Comparison of ENCODE assay signal across 7 mouse cellular contexts in genomic region chr13:35905879-35906481, GRCm38 (mm10). TPM values are rescaled to one million over a fixed set of nuclear protein-coding genes. Genes with fewer than 3 reads are reported as not detected.
DNase-seq lines count a peak whose midpoint lies in the region; ATAC-seq and TF ChIP-seq lines count a peak whose summit lies in the region.

Rpp40 (minus strand) TSS chr13:35906359.

- peaks cover 8% of the 10 kb centered on the region for H3K4me1 ChIP-seq in embryonic facial prominence, embryonic 10.5 days
- no peaks in the 10 kb centered on the region for H3K4me1 ChIP-seq in intestine, postnatal 0 days (replicated peaks; ENCODE audit: control insufficient read depth, insufficient read depth, low read length)
- 0 out of 2 replicates have a peak, but pooled peaks cover 2% of the 10 kb centered on the region for H3K4me1 ChIP-seq in midbrain, embryonic 12.5 days
- H3K4me1 ChIP-seq in small intestine, adult 2 months (ENCODE audit: control insufficient read depth, insufficient read depth, insufficient read length, low read length): no peaks in the 10 kb centered on the region

- H3K27ac ChIP-seq in embryonic facial prominence, embryonic 10.5 days (replicated peaks): peak within 1 kb of the TSS; percentile 70
- no peak within 1 kb of the TSS for H3K27ac ChIP-seq in intestine, postnatal 0 days (ENCODE audit: low read depth, low read length)
- no peak within 1 kb of the TSS for H3K27ac ChIP-seq in midbrain, embryonic 12.5 days (replicated peaks)
- peak within 1 kb of the TSS; percentile 31; the same call in 1 of the 2 replicates for H3K27ac ChIP-seq in small intestine, adult 2 months (ENCODE audit: insufficient read depth, low read depth, low read length)

- TF ChIP-seq CTCF in intestine, postnatal 0 days (IDR thresholded peaks at IDR 0.05; ENCODE audit: low read depth): no peak
- TF ChIP-seq CTCF in small intestine, adult 2 months (IDR thresholded peaks at IDR 0.05; ENCODE audit: extremely low read depth, insufficient read length, insufficient replicate concordance, low read depth, low read length): no peak

- peak within 1 kb of the TSS; percentile 56 for H3K9ac ChIP-seq in intestine, postnatal 0 days (ENCODE audit: low read depth, low read length)
- H3K9ac ChIP-seq in midbrain, embryonic 12.5 days (replicated peaks): peak within 1 kb of the TSS; percentile 49

- peak; percentile 99 for ATAC-seq in intestine, postnatal 0 days
- peak; percentile 100 for ATAC-seq in midbrain, embryonic 12.5 days (ENCODE audit: low FRiP score, low read depth)

- no peaks in the 10 kb centered on the region; the same call in 1 of the 2 replicates for H3K36me3 ChIP-seq in embryonic facial prominence, embryonic 10.5 days (replicated peaks)
- no peaks in the 10 kb centered on the region for H3K36me3 ChIP-seq in intestine, postnatal 0 days (ENCODE audit: control insufficient read depth, insufficient read depth)
- H3K36me3 ChIP-seq in midbrain, embryonic 12.5 days: no peaks in the 10 kb centered on the region
- no peaks in the 10 kb centered on the region for H3K36me3 ChIP-seq in small intestine, adult 2 months (ENCODE audit: control insufficient read depth, insufficient read depth, low read length)

- H3K27me3 ChIP-seq in embryonic facial prominence, embryonic 10.5 days (replicated peaks; ENCODE audit: low read depth, poor library complexity, severe bottlenecking): no peaks in the 10 kb centered on the region
- no peaks in the 10 kb centered on the region for H3K27me3 ChIP-seq in intestine, postnatal 0 days (replicated peaks; ENCODE audit: control insufficient read depth, insufficient read depth, low read length)
- no peaks in the 10 kb centered on the region for H3K27me3 ChIP-seq in midbrain, embryonic 12.5 days
- no peaks in the 10 kb centered on the region for H3K27me3 ChIP-seq in small intestine, adult 2 months (ENCODE audit: control insufficient read depth, insufficient read depth, low read length)

- WGBS in embryonic facial prominence, embryonic 10.5 days: under 1% methylated on average over 35 of the region's 35 CpGs
- WGBS in intestine, postnatal 0 days: 1% methylated on average over 35 of the region's 35 CpGs
- under 1% methylated on average over 35 of the region's 35 CpGs for WGBS in midbrain, embryonic 12.5 days
- WGBS in small intestine, adult 2 months: 1% methylated on average over 35 of the region's 35 CpGs

- intact Hi-C loops in left cerebral cortex, postnatal 4 days (cut with DNase I): no loop called here

- H3K4me2 ChIP-seq in intestine, postnatal 0 days (replicated peaks; ENCODE audit: low read depth): peak within 1 kb of the TSS; percentile 78
- peak within 1 kb of the TSS; percentile 68 for H3K4me2 ChIP-seq in midbrain, embryonic 12.5 days (replicated peaks)

- no peak; the same call in 1 of the 2 replicates for TF ChIP-seq POLR2A in small intestine, adult 2 months (IDR thresholded peaks at IDR 0.05; ENCODE audit: low read depth, low read length)

- peak; percentile 91 for DNase-seq in adrenal gland, postnatal 10 days
- peak; percentile 93 for DNase-seq in embryonic facial prominence, embryonic 10.5 days (ENCODE audit: low spot score)
- DNase-seq in gonadal fat pad, adult 2 months (ENCODE audit: low read depth): peak; percentile 92
- DNase-seq in left cerebral cortex, postnatal 4 days: peak; percentile 89

- peak within 1 kb of the TSS; percentile 71 for H3K4me3 ChIP-seq in embryonic facial prominence, embryonic 10.5 days
- H3K4me3 ChIP-seq in intestine, postnatal 0 days (ENCODE audit: low read depth, low read length): peak within 1 kb of the TSS; percentile 78
- peak within 1 kb of the TSS; percentile 61 for H3K4me3 ChIP-seq in midbrain, embryonic 12.5 days
- peak within 1 kb of the TSS; percentile 77 for H3K4me3 ChIP-seq in small intestine, adult 2 months (ENCODE audit: low read depth, low read length)

- H3K9me3 ChIP-seq in embryonic facial prominence, embryonic 10.5 days: no peaks in the 10 kb centered on the region
- no peaks in the 10 kb centered on the region for H3K9me3 ChIP-seq in intestine, postnatal 0 days (ENCODE audit: control insufficient read depth)
- H3K9me3 ChIP-seq in midbrain, embryonic 12.5 days: no peaks in the 10 kb centered on the region

RNA-seq across cellular contexts. Expression of gene Rpp40, which starts in this region (rescaled TPM):
- total RNA-seq in adrenal gland, postnatal 10 days (2021): 10 to 100 TPM; 13.0 TPM
- 27.6 and 32.9 TPM in 2 replicates for polyA plus RNA-seq in embryonic facial prominence, embryonic 10.5 days (2016; fragmentation: Nextera tagmentation; extraction: Ambion mirVana)
- polyA plus RNA-seq in gonadal fat pad, adult 2 months (2012; rRNA removed): 5.3 and 6.0 TPM in 2 replicates
- polyA plus RNA-seq in intestine, postnatal 0 days (2015; fragmentation: Nextera tagmentation; extraction: Ambion mirVana): 6.6 and 9.1 TPM in 2 replicates
- 1 to 10 TPM; 4.4 to 6.3 TPM for total RNA-seq in left cerebral cortex, postnatal 4 days (2021)
- polyA plus RNA-seq in midbrain, embryonic 12.5 days (2016; fragmentation: Nextera tagmentation; extraction: Ambion mirVana): 11.8 and 13.2 TPM in 2 replicates
- 0.56 and 2.0 TPM in 2 replicates for polyA plus RNA-seq in small intestine, adult 2 months (2012; rRNA removed)

Comparison
In these comparisons a context has a peak if more than half of its experiments do, and no peak if none do; other contexts are left out.
1. H3K27ac ChIP-seq: peak in embryonic facial prominence, embryonic 10.5 days (single experiment) and small intestine, adult 2 months (single experiment); none in intestine, postnatal 0 days (single experiment) and midbrain, embryonic 12.5 days (single experiment).
2. Peak in every context shown above with its lines, with median percentiles within 50 percentile points of each other: DNase-seq and H3K4me3 ChIP-seq.